Mouse (Mus musculus) lung, adult 2 months (tissue): ENCODE results near the gene Decr2.

ENCODE experiments used
- CTCF ChIP-seq: fragments of 200-500 bp; IDR thresholded peaks from 2 replicates; pipeline ENCODE4 v1.5.1; 2011; ENCODE audit warnings: mild to moderate bottlenecking, low read length, control low read depth; ENCODE audit not compliant: insufficient read depth
- POLR2A ChIP-seq: fragments of 200-500 bp; IDR thresholded peaks from 2 replicates; pipeline ENCODE4 v1.6.1; 2011; ENCODE audit warnings: low read depth, mild to moderate bottlenecking, control low read depth, low read length, borderline replicate concordance; ENCODE audit errors: extremely low read depth

GRCm38 (mm10) chr17:26131856-26132853 lies 42.0 kb upstream of the Decr2 start:
- TF ChIP-seq POLR2A: no peak
- TF ChIP-seq CTCF: no peak
